In the genomic region with DNA sequence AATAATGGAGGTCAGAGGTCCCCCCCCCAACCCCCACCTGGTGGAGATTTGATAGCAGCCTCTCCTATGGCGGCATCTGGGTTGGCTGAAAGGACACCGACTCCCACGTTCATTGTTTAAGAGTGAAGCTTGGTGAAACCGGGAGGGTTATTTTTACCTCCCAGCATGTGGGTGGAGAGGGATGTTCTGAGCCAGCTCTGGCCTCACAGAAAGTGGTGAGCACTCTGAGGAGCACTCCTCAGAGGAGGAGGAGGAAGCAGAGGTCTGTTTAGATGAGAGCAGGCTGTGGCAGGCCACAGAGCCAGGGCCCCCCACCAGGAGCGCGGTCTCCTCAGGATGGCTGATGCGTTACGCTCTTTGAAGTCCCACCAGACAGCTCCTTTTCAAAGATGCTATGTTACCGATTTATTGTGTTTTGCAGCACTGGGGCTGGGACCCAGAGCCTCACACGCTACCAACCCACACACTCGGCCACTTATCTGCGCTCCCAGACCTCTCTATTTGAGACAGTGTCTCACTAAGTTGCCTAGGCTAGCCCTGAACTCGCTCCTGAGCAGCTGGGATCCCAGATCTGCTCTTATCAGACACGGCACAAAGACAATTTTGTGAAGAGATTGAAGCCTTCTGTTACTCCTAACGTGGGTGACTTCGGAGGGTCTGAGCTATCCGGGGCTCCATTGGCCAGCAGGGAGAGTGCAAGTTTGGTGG, we compare ENCODE assay signal across 12 mouse cellular contexts. TPM values are rescaled to one million over a fixed set of nuclear protein-coding genes. Genes with fewer than 3 reads are reported as not detected.
DNase-seq lines count a peak whose midpoint lies in the region; ATAC-seq and TF ChIP-seq lines count a peak whose summit lies in the region.
"Had no signal": no experiment of that assay in that cellular context is flagged by ENCODE, and none has a peak within 500 bp of the region (broad histone marks: within the 10 kb centered on the region; RNA-seq: fewer than 3 reads in every experiment).

No protein-coding gene starts in this region.

- DNase-seq in frontal cortex, adult 2 months (ENCODE audit: extremely low spot score in 1 of 2, low spot score in 1 of 2) = peak; percentile 49 to 82
- DNase-seq in frontal cortex, postnatal 10 days (ENCODE audit: low spot score in 2 of 2) = no peak
- no peak for DNase-seq in midbrain, embryonic 10.5 days (ENCODE audit: low spot score)
- no peak for DNase-seq in midbrain, postnatal 0 days (ENCODE audit: low spot score)
- peak; percentile 59 for DNase-seq in induced T-regulatory cell, adult 2 months (ENCODE audit: low read depth)
- no peak for DNase-seq in forebrain, embryonic 11.5 days (ENCODE audit: low spot score)
- no peak for DNase-seq in gastrocnemius, postnatal 10 days

- peak overlapping the region; percentile 42 for H3K27ac ChIP-seq in midbrain, embryonic 10.5 days (replicated peaks)
- no peak overlapping the region for H3K27ac ChIP-seq in midbrain, postnatal 0 days (ENCODE audit: low read depth, low read length)
- H3K27ac ChIP-seq in forebrain, embryonic 11.5 days (ENCODE audit: low read depth, low read length) = no peak overlapping the region
- H3K27ac ChIP-seq: heart, embryonic 15.5 days had no signal

- no peak overlapping the region for H3K9ac ChIP-seq in midbrain, postnatal 0 days (replicated peaks; ENCODE audit: low read length, poor library complexity, severe bottlenecking)
- no peak overlapping the region for H3K9ac ChIP-seq in forebrain, embryonic 11.5 days (ENCODE audit: low read length)
- H3K9ac ChIP-seq: heart, embryonic 15.5 days had no signal

- no peak overlapping the region for H3K4me3 ChIP-seq in midbrain, embryonic 10.5 days
- no peak overlapping the region for H3K4me3 ChIP-seq in midbrain, postnatal 0 days (ENCODE audit: low read depth, low read length)
- H3K4me3 ChIP-seq in forebrain, embryonic 11.5 days (ENCODE audit: low read depth, low read length) = no peak overlapping the region
- H3K4me3 ChIP-seq: heart, embryonic 15.5 days had no signal

- 71% methylated on average over 17 of the region's 17 CpGs for WGBS in midbrain, embryonic 10.5 days
- WGBS in midbrain, postnatal 0 days = 52% methylated on average over 17 of the region's 17 CpGs
- WGBS in forebrain, embryonic 11.5 days = 67% methylated on average over 17 of the region's 17 CpGs

- H3K9me3 ChIP-seq in midbrain, embryonic 10.5 days (replicated peaks) = no peaks in the 10 kb centered on the region
- no peaks in the 10 kb centered on the region for H3K9me3 ChIP-seq in midbrain, postnatal 0 days (ENCODE audit: low read length)
- H3K9me3 ChIP-seq in forebrain, embryonic 11.5 days (ENCODE audit: control insufficient read depth, low read length) = no peaks in the 10 kb centered on the region
- H3K9me3 ChIP-seq: heart, embryonic 15.5 days had no signal

- H3K4me2 ChIP-seq in midbrain, postnatal 0 days (ENCODE audit: low read depth, low read length, poor library complexity, severe bottlenecking) = no peak overlapping the region
- no peak overlapping the region for H3K4me2 ChIP-seq in forebrain, embryonic 11.5 days (ENCODE audit: low read depth, low read length, severe bottlenecking)
- H3K4me2 ChIP-seq: heart, embryonic 15.5 days had no signal

- peaks cover 53% of the 10 kb centered on the region for H3K4me1 ChIP-seq in midbrain, embryonic 10.5 days
- no peaks in the 10 kb centered on the region for H3K4me1 ChIP-seq in midbrain, postnatal 0 days (ENCODE audit: insufficient read depth, low read length)
- no peaks in the 10 kb centered on the region for H3K4me1 ChIP-seq in forebrain, embryonic 11.5 days (replicated peaks; ENCODE audit: control insufficient read depth, insufficient read depth, low read length)

- TF ChIP-seq CTCF in midbrain, postnatal 0 days (IDR thresholded peaks at IDR 0.05) = no peak

- H3K27me3 ChIP-seq in midbrain, embryonic 10.5 days (ENCODE audit: low read depth, poor library complexity, severe bottlenecking) = no peaks in the 10 kb centered on the region
- no peaks in the 10 kb centered on the region for H3K27me3 ChIP-seq in midbrain, postnatal 0 days (ENCODE audit: insufficient read depth, low read length)
- no peaks in the 10 kb centered on the region for H3K27me3 ChIP-seq in forebrain, embryonic 11.5 days (ENCODE audit: control insufficient read depth, insufficient read depth, low read length)
- H3K27me3 ChIP-seq: heart, embryonic 15.5 days had no signal

- ATAC-seq in midbrain, postnatal 0 days (ENCODE audit: low FRiP score) = no peak
- ATAC-seq in megakaryocyte progenitor cell, adult 5-6 weeks (replicated peaks; ENCODE audit: poor library complexity) = peak; percentile 23; the same call in 1 of the 2 replicates
- ATAC-seq in forebrain, embryonic 11.5 days (replicated peaks; ENCODE audit: low FRiP score) = no peak
- ATAC-seq: forebrain, embryonic 14.5 days had no signal

- H3K36me3 ChIP-seq in midbrain, embryonic 10.5 days = no peaks in the 10 kb centered on the region
- no peaks in the 10 kb centered on the region for H3K36me3 ChIP-seq in midbrain, postnatal 0 days (ENCODE audit: insufficient read depth, low read length)
- no peaks in the 10 kb centered on the region for H3K36me3 ChIP-seq in forebrain, embryonic 11.5 days (ENCODE audit: control insufficient read depth, insufficient read depth, low read length)
- H3K36me3 ChIP-seq: heart, embryonic 15.5 days had no signal

RNA-seq across cellular contexts. Expression of a gene that starts 3.6 kb away (rescaled TPM):
- 45.3 and 63.2 TPM in 2 replicates for polyA plus RNA-seq in frontal cortex, adult 2 months (2012; rRNA removed)
- polyA plus RNA-seq in midbrain, embryonic 10.5 days (2016; fragmentation: Nextera tagmentation; extraction: Ambion mirVana) = 16.7 and 22.9 TPM in 2 replicates
- total RNA-seq in midbrain, postnatal 0 days (2014; rRNA removed) = 28.2 and 34.5 TPM in 2 replicates
- 32.8 and 36.2 TPM in 2 replicates for polyA plus RNA-seq in midbrain, postnatal 0 days (2015; fragmentation: Nextera tagmentation; extraction: Ambion mirVana)
- 431 and 454 TPM in 2 replicates for total RNA-seq in megakaryocyte progenitor cell, adult 5-6 weeks (2015)
- 127 and 133 TPM in 2 replicates for total RNA-seq in megakaryocyte progenitor cell, adult 5-6 weeks (2017)
- 17.2 and 20.7 TPM in 2 replicates for polyA plus RNA-seq in forebrain, embryonic 11.5 days (2014; fragmentation: Nextera tagmentation; extraction: Ambion mirVana)
- 10 to 100 TPM; 10.9 to 14.8 TPM for total RNA-seq in gastrocnemius, postnatal 10 days (2021)

RNA-seq across cellular contexts. Expression of a gene that starts 34.9 kb away (rescaled TPM):
- polyA plus RNA-seq in frontal cortex, adult 2 months (2012; rRNA removed) = 0.65 and 0.82 TPM in 2 replicates
- polyA plus RNA-seq in midbrain, embryonic 10.5 days (2016; fragmentation: Nextera tagmentation; extraction: Ambion mirVana) = not detected in 2 replicates
- 0.38 TPM in 1 of 2 replicates, not detected in the other for total RNA-seq in midbrain, postnatal 0 days (2014; rRNA removed)
- 0.20 and 0.27 TPM in 2 replicates for polyA plus RNA-seq in midbrain, postnatal 0 days (2015; fragmentation: Nextera tagmentation; extraction: Ambion mirVana)
- total RNA-seq in megakaryocyte progenitor cell, adult 5-6 weeks (2015) = not detected in 2 replicates
- total RNA-seq in megakaryocyte progenitor cell, adult 5-6 weeks (2017) = not detected in 2 replicates
- polyA plus RNA-seq in forebrain, embryonic 11.5 days (2014; fragmentation: Nextera tagmentation; extraction: Ambion mirVana) = not detected in 2 replicates
- total RNA-seq in gastrocnemius, postnatal 10 days (2021) = under 1 TPM in 1 of 2 experiments, not detected in 1; 0.16 TPM
- polyA plus RNA-seq: intestine, embryonic 14.5 days; neural tube, embryonic 14.5 days had no signal

Comparison
In these comparisons a context has a peak if more than half of its experiments do, and no peak if none do; other contexts are left out.
1. DNase-seq: peak in frontal cortex, adult 2 months (2 of 2) and induced T-regulatory cell, adult 2 months (single experiment); none in frontal cortex, postnatal 10 days (0 of 2), midbrain, embryonic 10.5 days (single experiment), midbrain, postnatal 0 days (single experiment), forebrain, embryonic 11.5 days (single experiment) and gastrocnemius, postnatal 10 days (single experiment).